Mouse (Mus musculus): ENCODE data around the gene Pcnx3. TPM values are rescaled to one million over a fixed set of nuclear protein-coding genes. Genes with fewer than 3 reads are reported as not detected.

Gene Pcnx3
- 29.1 and 32.2 TPM in 2 replicates for polyA plus RNA-seq (2014; fragmentation: Nextera tagmentation; extraction: Ambion mirVana)

DNA sequence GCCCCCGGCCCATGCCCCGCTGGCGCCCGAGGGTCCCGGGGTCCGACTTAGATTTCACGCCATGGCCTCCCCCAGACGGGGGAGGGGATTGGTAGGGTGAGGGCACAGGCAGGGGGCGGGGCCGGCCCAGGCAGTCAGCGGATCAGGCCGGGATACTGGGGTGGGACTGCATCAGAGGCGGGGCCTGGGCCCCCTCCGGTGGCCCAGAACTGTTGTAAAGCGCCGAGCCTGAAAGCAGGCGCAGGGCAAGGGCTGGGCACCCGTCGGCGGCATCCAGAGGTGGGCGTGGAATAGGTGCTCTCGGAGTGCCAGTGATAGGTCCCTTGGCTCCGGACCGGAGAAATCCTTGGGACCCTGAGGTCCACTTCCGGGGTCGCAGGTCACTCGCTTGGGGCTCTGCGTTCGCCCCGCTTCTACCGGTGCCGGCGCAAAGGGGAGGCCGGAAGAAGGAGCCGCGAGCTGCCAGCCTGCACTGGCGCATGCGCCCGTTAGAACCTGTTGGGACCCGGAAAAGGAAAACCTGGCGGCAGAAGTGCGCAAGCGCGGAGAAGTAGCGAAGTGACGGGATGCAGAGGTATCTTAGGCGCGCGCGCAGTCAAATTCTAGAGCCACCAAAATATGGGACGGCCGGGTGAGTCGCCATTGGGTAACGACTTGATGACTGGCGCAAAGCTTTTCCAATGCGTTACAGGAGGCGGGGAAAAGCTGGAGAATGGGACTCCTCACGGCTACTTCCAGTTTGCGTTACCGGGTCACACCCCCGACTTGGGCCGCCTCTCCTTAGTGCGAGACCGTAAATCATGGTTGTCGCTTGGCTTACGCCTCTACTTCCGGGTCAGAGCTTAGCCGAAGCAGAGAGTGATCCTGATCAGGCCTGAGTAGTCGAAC lies at the start of gene Pcnx3, which contains the start of gene Map3k11:
Pcnx3 (minus strand) TSS at position 709 of the 888 bp plus-strand sequence.
Map3k11 (plus strand) TSS at position 543 of the 888 bp plus-strand sequence.
- peaks cover 32% of the 10 kb centered on the region for H3K4me1 ChIP-seq (ENCODE audit: control insufficient read depth, insufficient read depth, low read length)
- DNase-seq (ENCODE audit: low spot score) (peak; percentile 95), ATAC-seq (ENCODE audit: insufficient number of reproducible peaks, low FRiP score, low TSS enrichment, low read depth) (peak; percentile 89)

DNA sequence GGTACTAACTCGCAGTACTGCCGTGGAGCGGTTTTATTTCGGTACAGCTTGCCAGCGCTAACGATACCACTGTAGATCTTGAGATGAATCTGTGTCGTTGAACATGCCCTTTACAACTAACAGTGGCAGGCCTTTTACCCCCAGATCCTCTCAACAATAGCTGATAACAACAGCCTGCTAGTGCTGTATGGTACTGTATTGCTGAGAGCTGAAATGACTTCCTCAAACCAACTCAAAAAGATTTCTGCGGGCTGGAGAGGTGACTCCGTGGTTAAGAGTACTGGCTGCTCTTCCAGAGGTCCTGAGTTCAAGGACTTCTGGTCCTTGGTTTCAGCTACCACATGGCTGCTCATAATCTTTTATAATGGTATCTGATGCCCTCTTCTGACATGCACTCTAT lies 45.6 kb upstream of the Pcnx3 start:
- WGBS, result 81% methylated on average over 9 of the region's 9 CpGs
- no peak overlapping the region for H3K27ac ChIP-seq (replicated peaks; ENCODE audit: low read depth, low read length)

More for the DNA sequence above, at the start of gene Pcnx3, which contains the start of gene Map3k11:
- peak within 1 kb of the TSS; percentile 99 for H3K4me2 ChIP-seq (ENCODE audit: low read depth, severe bottlenecking)
- H3K9ac ChIP-seq (ENCODE audit: low read length), result peak within 1 kb of the TSS; percentile 86
- peaks cover 30% of the 10 kb centered on the region for H3K36me3 ChIP-seq (ENCODE audit: control insufficient read depth, insufficient read depth, low read length)
- H3K9me3 ChIP-seq (ENCODE audit: control insufficient read depth, low read length), result no peaks in the 10 kb centered on the region
- peak within 1 kb of the TSS; percentile 96 for H3K4me3 ChIP-seq (ENCODE audit: low read depth, low read length)
- under 1% methylated on average over 68 of the region's 69 CpGs for WGBS
- H3K27me3 ChIP-seq (ENCODE audit: control insufficient read depth, insufficient read depth, low read length), result no peaks in the 10 kb centered on the region
- H3K27ac ChIP-seq (replicated peaks; ENCODE audit: low read depth, low read length), result peak within 1 kb of the TSS; percentile 83

DNA sequence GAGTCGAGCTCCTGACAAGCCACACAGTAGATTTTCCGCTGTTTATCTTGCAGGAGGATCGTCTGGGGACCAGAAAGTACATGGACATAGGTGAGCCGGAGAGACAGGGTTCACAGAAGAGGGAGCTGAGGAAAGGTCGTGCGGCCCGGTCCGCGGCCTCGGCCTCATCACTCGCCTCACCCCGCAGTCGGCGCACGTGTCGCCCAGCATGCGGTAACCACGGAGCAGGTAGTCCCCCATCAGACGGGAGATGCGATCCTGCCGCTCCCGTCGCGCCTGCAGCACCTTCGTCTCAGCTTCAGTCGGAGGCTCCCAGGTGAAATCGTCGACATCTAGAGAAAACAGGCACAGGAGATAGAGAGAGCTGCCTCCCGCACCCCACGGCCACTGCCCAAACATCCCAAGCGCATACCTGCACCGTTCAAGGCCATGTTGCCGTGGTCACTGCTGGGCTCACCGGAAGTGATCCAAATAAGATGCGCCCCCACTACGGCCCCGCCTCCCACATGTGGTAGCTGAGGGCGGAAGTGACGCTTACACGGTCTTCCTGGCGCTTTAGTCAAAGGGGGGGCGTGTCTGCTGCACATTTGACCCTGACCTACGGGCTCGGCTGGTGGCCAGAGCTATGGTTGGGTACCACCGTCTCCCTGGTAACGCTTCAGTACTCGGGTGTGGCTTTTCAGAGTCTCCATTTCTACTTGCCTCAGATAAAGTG lies 42.7 kb upstream of the Pcnx3 start:
- ATAC-seq (ENCODE audit: insufficient number of reproducible peaks, low FRiP score, low TSS enrichment, low read depth), result peak; percentile 80
- Histone ChIP-seq H3K4me1 (ENCODE audit: control insufficient read depth, insufficient read depth, low read length) (peaks cover 27% of the 10 kb centered on the region), H3K9me3 (ENCODE audit: control insufficient read depth, low read length) (no peaks in the 10 kb centered on the region), H3K27me3 (ENCODE audit: control insufficient read depth, insufficient read depth, low read length) (no peaks in the 10 kb centered on the region), H3K4me2 (ENCODE audit: low read depth, severe bottlenecking) (peak overlapping the region; percentile 69), H3K4me3 (ENCODE audit: low read depth, low read length) (peak overlapping the region; percentile 60), H3K27ac (replicated peaks; ENCODE audit: low read depth, low read length) (no peak overlapping the region), H3K36me3 (ENCODE audit: control insufficient read depth, insufficient read depth, low read length) (no peaks in the 10 kb centered on the region), H3K9ac (ENCODE audit: low read length) (peak overlapping the region; percentile 56)
- under 1% methylated on average over 47 of the region's 47 CpGs for WGBS
- DNase-seq (ENCODE audit: low spot score), result peak; percentile 98

More for the DNA sequence above, 45.6 kb upstream of the Pcnx3 start:
- no peak overlapping the region for H3K9ac ChIP-seq (ENCODE audit: low read length)
- H3K36me3 ChIP-seq (ENCODE audit: control insufficient read depth, insufficient read depth, low read length), result no peaks in the 10 kb centered on the region
- no peak overlapping the region for H3K4me3 ChIP-seq (ENCODE audit: low read depth, low read length)
- H3K27me3 ChIP-seq (ENCODE audit: control insufficient read depth, insufficient read depth, low read length), result no peaks in the 10 kb centered on the region
- DNase-seq (ENCODE audit: low spot score) (no peak), ATAC-seq (ENCODE audit: insufficient number of reproducible peaks, low FRiP score, low TSS enrichment, low read depth) (no peak)
- H3K9me3 ChIP-seq (ENCODE audit: control insufficient read depth, low read length), result no peaks in the 10 kb centered on the region
- peaks cover 8% of the 10 kb centered on the region for H3K4me1 ChIP-seq (ENCODE audit: control insufficient read depth, insufficient read depth, low read length)
- no peak overlapping the region for H3K4me2 ChIP-seq (ENCODE audit: low read depth, severe bottlenecking)

DNA sequence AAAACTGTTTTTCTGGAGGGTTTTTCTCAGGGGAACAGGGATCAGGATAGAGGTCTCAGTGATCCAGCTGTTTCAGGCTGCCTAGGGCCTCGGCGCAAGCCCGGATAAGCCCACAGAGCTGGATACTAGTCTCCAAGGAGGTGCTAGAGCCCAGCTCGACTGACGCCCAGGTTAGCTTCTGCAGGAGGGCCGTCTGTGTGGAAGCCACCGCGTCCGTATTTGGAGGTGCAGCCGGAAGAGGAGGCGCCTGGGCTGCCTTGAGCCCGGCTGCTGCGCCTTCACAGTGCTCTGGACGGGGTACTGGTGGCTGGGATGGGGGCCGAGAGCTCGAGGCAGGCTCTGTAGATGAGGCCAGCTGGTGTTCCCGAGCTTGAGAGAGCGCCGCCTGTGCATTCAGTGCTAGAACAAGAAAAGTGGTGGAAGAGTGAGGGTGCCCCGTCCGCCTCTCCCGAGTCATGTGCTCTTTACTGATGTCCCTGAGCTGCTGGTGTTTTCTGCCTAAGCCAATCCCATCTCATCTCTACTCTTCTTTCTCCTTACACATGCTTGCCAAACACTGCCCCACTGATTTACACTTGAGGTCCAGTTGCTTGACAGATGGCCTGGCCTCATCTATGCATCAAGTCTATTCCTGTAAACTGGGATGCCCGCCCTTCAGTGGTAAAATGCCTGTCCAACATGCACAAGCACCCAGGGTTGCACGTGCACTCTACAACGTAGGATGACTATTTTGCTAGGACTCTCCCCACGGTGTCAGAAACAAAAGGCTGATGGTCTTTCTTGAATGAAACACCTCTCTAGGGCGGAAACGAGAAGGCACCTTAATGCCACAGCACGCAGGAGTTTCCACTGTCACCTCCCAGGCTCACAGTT lies 41.8 kb upstream of the Pcnx3 start:
- Histone ChIP-seq H3K36me3 (ENCODE audit: control insufficient read depth, insufficient read depth, low read length) (no peaks in the 10 kb centered on the region), H3K27ac (replicated peaks; ENCODE audit: low read depth, low read length) (no peak overlapping the region), H3K4me1 (ENCODE audit: control insufficient read depth, insufficient read depth, low read length) (peaks cover 31% of the 10 kb centered on the region), H3K4me3 (ENCODE audit: low read depth, low read length) (peak overlapping the region; percentile 60), H3K4me2 (ENCODE audit: low read depth, severe bottlenecking) (peak overlapping the region; percentile 69), H3K9me3 (ENCODE audit: control insufficient read depth, low read length) (no peaks in the 10 kb centered on the region), H3K9ac (ENCODE audit: low read length) (peak overlapping the region; percentile 56; the same call in 1 of the 2 replicates), H3K27me3 (ENCODE audit: control insufficient read depth, insufficient read depth, low read length) (no peaks in the 10 kb centered on the region)
- 75% methylated on average over 29 of the region's 29 CpGs for WGBS
- no peak for DNase-seq (ENCODE audit: low spot score)
- no peak for ATAC-seq (ENCODE audit: insufficient number of reproducible peaks, low FRiP score, low TSS enrichment, low read depth)

DNA sequence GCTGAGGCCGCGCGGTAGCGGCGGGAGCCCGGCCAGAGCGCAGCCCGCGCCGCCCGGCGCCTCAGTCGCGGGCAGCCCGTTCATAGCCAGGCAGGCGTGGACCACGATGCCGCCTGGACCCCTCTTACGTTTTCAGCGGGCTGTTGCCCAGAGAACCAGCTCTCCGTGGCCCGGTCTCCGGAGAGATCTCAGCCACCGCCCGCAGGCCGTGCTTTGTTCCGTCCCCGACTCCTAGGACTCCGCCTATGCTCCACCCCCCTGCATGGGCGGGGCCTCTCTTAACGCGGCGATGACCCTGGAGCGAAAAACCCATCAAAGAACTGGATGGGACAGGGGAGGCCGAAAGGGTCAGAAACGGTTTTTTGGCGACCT lies 40.7 kb upstream of the Pcnx3 start, which contains the start of gene Fam89b:
Fam89b (minus strand) TSS at position 210 of the 372 bp plus-strand sequence.
- peak; percentile 92 for DNase-seq (ENCODE audit: low spot score)
- H3K36me3 ChIP-seq (ENCODE audit: control insufficient read depth, insufficient read depth, low read length), result no peaks in the 10 kb centered on the region; the same call in 1 of the 2 replicates
- WGBS, result 0% methylated on average over 37 of the region's 37 CpGs
- peaks cover 37% of the 10 kb centered on the region for H3K4me1 ChIP-seq (ENCODE audit: control insufficient read depth, insufficient read depth, low read length)
- peak within 1 kb of the TSS; percentile 83 for H3K27ac ChIP-seq (replicated peaks; ENCODE audit: low read depth, low read length)
- H3K9me3 ChIP-seq (ENCODE audit: control insufficient read depth, low read length), result no peaks in the 10 kb centered on the region
- H3K27me3 ChIP-seq (ENCODE audit: control insufficient read depth, insufficient read depth, low read length), result no peaks in the 10 kb centered on the region
- peak within 1 kb of the TSS; percentile 94 for H3K4me2 ChIP-seq (ENCODE audit: low read depth, severe bottlenecking)
- ATAC-seq (ENCODE audit: insufficient number of reproducible peaks, low FRiP score, low TSS enrichment, low read depth), result peak; percentile 53
- peak within 1 kb of the TSS; percentile 98 for H3K9ac ChIP-seq (ENCODE audit: low read length)
- peak within 1 kb of the TSS; percentile 98 for H3K4me3 ChIP-seq (ENCODE audit: low read depth, low read length)

DNA sequence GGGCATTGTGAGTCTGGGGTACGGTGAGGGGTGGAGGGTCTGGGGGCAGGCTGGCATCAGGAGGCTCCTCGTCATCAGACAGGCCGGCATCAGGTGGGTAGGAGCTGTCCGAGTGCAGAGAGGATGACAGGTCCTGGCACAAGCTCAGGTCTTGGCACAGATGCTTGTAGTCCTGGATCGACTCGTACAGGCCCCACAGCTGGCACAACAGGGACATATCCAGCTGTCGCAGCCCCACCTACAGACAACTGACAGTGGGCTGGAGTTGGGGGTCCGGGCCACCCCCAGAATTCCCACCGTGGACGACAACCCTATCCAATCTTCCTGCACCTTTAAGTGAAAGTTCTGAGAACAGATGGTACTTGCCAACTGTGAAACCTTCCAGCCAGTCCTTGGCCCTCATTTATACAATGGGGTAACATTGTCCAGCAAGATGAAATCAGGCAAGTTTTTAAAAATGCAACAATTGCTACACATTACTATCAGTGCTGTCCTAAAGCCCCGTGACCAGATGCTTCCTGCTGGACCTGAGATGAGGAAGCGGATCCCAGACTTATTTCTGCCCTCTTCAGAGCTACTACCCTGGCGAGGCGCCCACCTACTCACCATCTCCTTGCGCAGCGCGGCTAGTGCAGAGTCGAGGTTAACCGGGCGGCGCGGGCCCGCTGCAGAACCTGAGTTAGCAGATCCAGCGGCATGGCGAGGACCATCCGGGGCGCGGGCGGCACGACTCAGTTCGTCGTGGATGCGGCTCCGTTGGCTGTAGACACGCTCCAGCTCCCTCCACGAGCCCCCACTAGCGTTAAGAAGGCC lies 40.1 kb upstream of the Pcnx3 start:
- H3K4me1 ChIP-seq (ENCODE audit: control insufficient read depth, insufficient read depth, low read length), result peaks cover 37% of the 10 kb centered on the region
- DNase-seq (ENCODE audit: low spot score), result peak; percentile 71
- H3K27me3 ChIP-seq (ENCODE audit: control insufficient read depth, insufficient read depth, low read length), result no peaks in the 10 kb centered on the region
- no peak for ATAC-seq (ENCODE audit: insufficient number of reproducible peaks, low FRiP score, low TSS enrichment, low read depth)
- peak overlapping the region; percentile 98 for H3K9ac ChIP-seq (ENCODE audit: low read length)
- no peaks in the 10 kb centered on the region; the same call in 1 of the 2 replicates for H3K36me3 ChIP-seq (ENCODE audit: control insufficient read depth, insufficient read depth, low read length)
- WGBS, result 11% methylated on average over 37 of the region's 37 CpGs
- peak overlapping the region; percentile 98 for H3K4me3 ChIP-seq (ENCODE audit: low read depth, low read length)
- peak overlapping the region; percentile 94 for H3K4me2 ChIP-seq (ENCODE audit: low read depth, severe bottlenecking)
- peak overlapping the region; percentile 83 for H3K27ac ChIP-seq (replicated peaks; ENCODE audit: low read depth, low read length)
- H3K9me3 ChIP-seq (ENCODE audit: control insufficient read depth, low read length), result no peaks in the 10 kb centered on the region

DNA sequence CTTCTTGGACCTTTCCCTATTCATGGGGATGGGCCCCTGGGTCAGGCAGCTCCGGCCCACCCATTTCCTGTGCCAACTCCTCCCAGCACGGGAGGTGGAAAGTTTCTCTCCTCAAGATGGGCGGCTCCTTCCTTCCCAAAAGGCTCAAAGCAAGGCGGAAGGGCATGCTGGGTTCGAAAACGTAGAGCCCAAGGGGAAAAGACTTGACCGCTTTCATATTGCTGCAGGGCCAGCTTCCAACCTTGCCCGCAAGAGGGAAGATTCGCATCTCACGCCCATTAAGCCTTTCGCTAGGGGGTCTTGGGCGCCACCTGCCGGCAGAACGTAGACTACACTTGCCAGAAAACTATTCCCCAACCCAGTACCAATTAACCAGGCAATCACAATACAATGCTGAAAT lies 39.0 kb upstream of the Pcnx3 start:
- H3K9ac ChIP-seq (ENCODE audit: low read length), result peak overlapping the region; percentile 32
- peaks cover 37% of the 10 kb centered on the region for H3K4me1 ChIP-seq (ENCODE audit: control insufficient read depth, insufficient read depth, low read length)
- H3K27me3 ChIP-seq (ENCODE audit: control insufficient read depth, insufficient read depth, low read length), result no peaks in the 10 kb centered on the region
- WGBS, result 4% methylated on average over 14 of the region's 14 CpGs
- no peaks in the 10 kb centered on the region for H3K9me3 ChIP-seq (ENCODE audit: control insufficient read depth, low read length)
- DNase-seq (ENCODE audit: low spot score) (peak; percentile 96), ATAC-seq (ENCODE audit: insufficient number of reproducible peaks, low FRiP score, low TSS enrichment, low read depth) (no peak)
- H3K27ac ChIP-seq (replicated peaks; ENCODE audit: low read depth, low read length), result peak overlapping the region; percentile 49; the same call in 1 of the 2 replicates
- H3K4me2 ChIP-seq (ENCODE audit: low read depth, severe bottlenecking), result peak overlapping the region; percentile 94
- peak overlapping the region; percentile 98 for H3K4me3 ChIP-seq (ENCODE audit: low read depth, low read length)
- H3K36me3 ChIP-seq (ENCODE audit: control insufficient read depth, insufficient read depth, low read length), result no peaks in the 10 kb centered on the region; the same call in 1 of the 2 replicates
